ENCODE assay signal across 18 mouse cellular contexts in genomic region chr14:48942882-48943281, GRCm38 (mm10).
DNase-seq lines count a peak whose midpoint lies in the region; ATAC-seq and TF ChIP-seq lines count a peak whose summit lies in the region.
"Had no signal": no experiment of that assay in that cellular context is flagged by ENCODE, and none has a peak within 500 bp of the region (broad histone marks: within the 10 kb centered on the region; RNA-seq: fewer than 3 reads in every experiment).

No protein-coding gene starts in this region.

- TF ChIP-seq CTCF in forebrain, postnatal 0 days (IDR thresholded peaks at IDR 0.05; ENCODE audit: low read depth): no peak

- H3K9ac ChIP-seq in forebrain, embryonic 14.5 days (ENCODE audit: low read length): 0 out of 2 replicates have a peak overlapping the region, but pooled peaks have one; percentile 5
- H3K9ac ChIP-seq in forebrain, embryonic 15.5 days (replicated peaks): no peak overlapping the region
- no peak overlapping the region for H3K9ac ChIP-seq in lung, embryonic 16.5 days (ENCODE audit: low read length)
- no peak overlapping the region for H3K9ac ChIP-seq in forebrain, postnatal 0 days
- H3K9ac ChIP-seq in midbrain, embryonic 16.5 days (ENCODE audit: low read depth, low read length): peak overlapping the region; percentile 47; the same call in 1 of the 2 replicates
- H3K9ac ChIP-seq in heart, embryonic 11.5 days (ENCODE audit: low read depth, low read length): no peak overlapping the region
- H3K9ac ChIP-seq: heart, embryonic 13.5 days; limb, embryonic 13.5 days; liver, embryonic 14.5 days had no signal

- H3K27ac ChIP-seq in forebrain, embryonic 14.5 days (ENCODE audit: low read depth, low read length): no peak overlapping the region
- no peak overlapping the region; the same call in 1 of the 2 replicates for H3K27ac ChIP-seq in forebrain, embryonic 15.5 days (replicated peaks)
- H3K27ac ChIP-seq in lung, embryonic 16.5 days (ENCODE audit: low read length): no peak overlapping the region
- H3K27ac ChIP-seq in forebrain, postnatal 0 days (ENCODE audit: low read depth, low read length): no peak overlapping the region
- H3K27ac ChIP-seq in midbrain, embryonic 16.5 days (ENCODE audit: low read length): peak overlapping the region; percentile 30; the same call in 1 of the 2 replicates
- H3K27ac ChIP-seq in heart, embryonic 11.5 days (ENCODE audit: low read depth, low read length): no peak overlapping the region
- H3K27ac ChIP-seq: heart, embryonic 13.5 days; limb, embryonic 13.5 days; liver, embryonic 14.5 days had no signal

- no peaks in the 10 kb centered on the region for H3K9me3 ChIP-seq in forebrain, embryonic 14.5 days (replicated peaks; ENCODE audit: control insufficient read depth, low read length)
- H3K9me3 ChIP-seq in forebrain, embryonic 15.5 days: no peaks in the 10 kb centered on the region
- H3K9me3 ChIP-seq in lung, embryonic 16.5 days (ENCODE audit: control insufficient read depth, low read length): no peaks in the 10 kb centered on the region
- no peaks in the 10 kb centered on the region for H3K9me3 ChIP-seq in forebrain, postnatal 0 days (ENCODE audit: low read length)
- H3K9me3 ChIP-seq in midbrain, embryonic 16.5 days (replicated peaks; ENCODE audit: control insufficient read depth, low read length, poor library complexity, severe bottlenecking): no peaks in the 10 kb centered on the region
- H3K9me3 ChIP-seq in heart, embryonic 11.5 days (replicated peaks; ENCODE audit: control insufficient read depth, low read length): no peaks in the 10 kb centered on the region
- H3K9me3 ChIP-seq: heart, embryonic 13.5 days; limb, embryonic 13.5 days had no signal

- ATAC-seq in forebrain, embryonic 14.5 days: peak; percentile 57; the same call in 1 of the 2 replicates
- ATAC-seq in forebrain, embryonic 15.5 days (replicated peaks): no peak
- no peak for ATAC-seq in lung, embryonic 16.5 days (ENCODE audit: low read depth)
- ATAC-seq in forebrain, postnatal 0 days: peak; percentile 86
- peak; percentile 84 for ATAC-seq in midbrain, embryonic 16.5 days
- no peak for ATAC-seq in activated CD4-positive, CD25-positive, alpha-beta regulatory T cell, adult 4 months
- ATAC-seq in heart, embryonic 11.5 days (replicated peaks; ENCODE audit: insufficient number of reproducible peaks, low FRiP score, low TSS enrichment): no peak

- peak; percentile 46 for DNase-seq in forebrain, embryonic 14.5 days (ENCODE audit: low spot score)
- DNase-seq in lung, adult 18-20 months: no peak
- DNase-seq in forebrain, postnatal 0 days: no peak
- DNase-seq: adrenal gland, postnatal 14 days; cerebellum, adult 8-10 months; kidney, adult 18-20 months; kidney, postnatal 10 days; retina, postnatal 1 day; thymus, postnatal 4 days had no signal

- H3K4me2 ChIP-seq in forebrain, embryonic 14.5 days (ENCODE audit: low read length): peak overlapping the region; percentile 28; the same call in 1 of the 2 replicates
- H3K4me2 ChIP-seq in forebrain, embryonic 15.5 days (replicated peaks): no peak overlapping the region
- H3K4me2 ChIP-seq in lung, embryonic 16.5 days (ENCODE audit: low read depth, low read length): peak overlapping the region; percentile 39
- peak overlapping the region; percentile 31 for H3K4me2 ChIP-seq in forebrain, postnatal 0 days (ENCODE audit: low read depth)
- H3K4me2 ChIP-seq in midbrain, embryonic 16.5 days (ENCODE audit: low read length): peak overlapping the region; percentile 48
- no peak overlapping the region for H3K4me2 ChIP-seq in heart, embryonic 11.5 days
- H3K4me2 ChIP-seq: heart, embryonic 13.5 days; limb, embryonic 13.5 days had no signal

- 40% methylated on average over 10 of the region's 10 CpGs for WGBS in forebrain, embryonic 14.5 days
- WGBS in forebrain, embryonic 15.5 days: 33% methylated on average over 10 of the region's 10 CpGs
- WGBS in lung, embryonic 16.5 days: 34% methylated on average over 10 of the region's 10 CpGs
- 22% methylated on average over 10 of the region's 10 CpGs for WGBS in forebrain, postnatal 0 days
- 10% methylated on average over 10 of the region's 10 CpGs for WGBS in midbrain, embryonic 16.5 days
- WGBS in heart, embryonic 11.5 days (ENCODE audit: insufficient replicate concordance): 71% methylated on average over 10 of the region's 10 CpGs

- no peak overlapping the region for H3K4me3 ChIP-seq in forebrain, embryonic 14.5 days (ENCODE audit: low read depth, low read length)
- H3K4me3 ChIP-seq in forebrain, embryonic 15.5 days: no peak overlapping the region
- peak overlapping the region; percentile 16; the same call in 1 of the 2 replicates for H3K4me3 ChIP-seq in lung, embryonic 16.5 days (ENCODE audit: low read length)
- H3K4me3 ChIP-seq in forebrain, postnatal 0 days (ENCODE audit: low read depth, low read length): no peak overlapping the region
- H3K4me3 ChIP-seq in midbrain, embryonic 16.5 days (ENCODE audit: low read depth, low read length): no peak overlapping the region
- H3K4me3 ChIP-seq in heart, embryonic 11.5 days (ENCODE audit: low read depth, low read length): no peak overlapping the region
- H3K4me3 ChIP-seq: erythroblast, embryonic 14.5 days; heart, embryonic 13.5 days; limb, embryonic 13.5 days had no signal

- no peaks in the 10 kb centered on the region for H3K36me3 ChIP-seq in forebrain, embryonic 14.5 days (ENCODE audit: control insufficient read depth, insufficient read depth, low read length)
- no peaks in the 10 kb centered on the region for H3K36me3 ChIP-seq in forebrain, embryonic 15.5 days
- H3K36me3 ChIP-seq in lung, embryonic 16.5 days (ENCODE audit: control insufficient read depth, insufficient read depth, low read length): no peaks in the 10 kb centered on the region
- no peaks in the 10 kb centered on the region for H3K36me3 ChIP-seq in forebrain, postnatal 0 days (ENCODE audit: insufficient read depth)
- H3K36me3 ChIP-seq in midbrain, embryonic 16.5 days (ENCODE audit: control insufficient read depth, insufficient read depth, low read length): no peaks in the 10 kb centered on the region
- H3K36me3 ChIP-seq in heart, embryonic 11.5 days (ENCODE audit: control insufficient read depth, insufficient read depth, low read length): no peaks in the 10 kb centered on the region
- H3K36me3 ChIP-seq: heart, embryonic 13.5 days; limb, embryonic 13.5 days had no signal

- no peaks in the 10 kb centered on the region for H3K4me1 ChIP-seq in forebrain, embryonic 14.5 days (ENCODE audit: control insufficient read depth, insufficient read depth, low read length)
- H3K4me1 ChIP-seq in forebrain, embryonic 15.5 days: peaks cover 10% of the 10 kb centered on the region; the same call in 1 of the 2 replicates
- H3K4me1 ChIP-seq in lung, embryonic 16.5 days (replicated peaks; ENCODE audit: control insufficient read depth, insufficient read depth, low read length): no peaks in the 10 kb centered on the region
- 0 out of 2 replicates have a peak, but pooled peaks cover 3% of the 10 kb centered on the region for H3K4me1 ChIP-seq in forebrain, postnatal 0 days (ENCODE audit: insufficient read depth)
- H3K4me1 ChIP-seq in midbrain, embryonic 16.5 days (ENCODE audit: control insufficient read depth, insufficient read depth, low read length): peaks cover 13% of the 10 kb centered on the region
- H3K4me1 ChIP-seq in heart, embryonic 11.5 days (ENCODE audit: control insufficient read depth, insufficient read depth, low read length): no peaks in the 10 kb centered on the region
- H3K4me1 ChIP-seq: heart, embryonic 13.5 days; limb, embryonic 13.5 days had no signal

- H3K27me3 ChIP-seq in forebrain, embryonic 14.5 days (replicated peaks; ENCODE audit: control insufficient read depth, insufficient read depth, low read length): no peaks in the 10 kb centered on the region
- H3K27me3 ChIP-seq in forebrain, embryonic 15.5 days: no peaks in the 10 kb centered on the region
- no peaks in the 10 kb centered on the region for H3K27me3 ChIP-seq in lung, embryonic 16.5 days (ENCODE audit: control insufficient read depth, insufficient read depth, low read depth, low read length)
- H3K27me3 ChIP-seq in forebrain, postnatal 0 days (ENCODE audit: insufficient read depth, low read length): no peaks in the 10 kb centered on the region
- no peaks in the 10 kb centered on the region for H3K27me3 ChIP-seq in midbrain, embryonic 16.5 days (ENCODE audit: control insufficient read depth, insufficient read depth, low read depth, low read length)
- no peaks in the 10 kb centered on the region for H3K27me3 ChIP-seq in heart, embryonic 11.5 days (ENCODE audit: control insufficient read depth, insufficient read depth, low read length)
- H3K27me3 ChIP-seq: heart, embryonic 13.5 days; limb, embryonic 13.5 days had no signal

Comparison
In these comparisons a context has a peak if more than half of its experiments do, and no peak if none do; other contexts are left out.
1. ATAC-seq: peak in forebrain, embryonic 14.5 days (single experiment), forebrain, postnatal 0 days (single experiment) and midbrain, embryonic 16.5 days (single experiment); none in forebrain, embryonic 15.5 days (single experiment), lung, embryonic 16.5 days (single experiment), activated CD4-positive, CD25-positive, alpha-beta regulatory T cell, adult 4 months (single experiment) and heart, embryonic 11.5 days (single experiment).
2. H3K4me2 ChIP-seq: peak in forebrain, embryonic 14.5 days (single experiment), lung, embryonic 16.5 days (single experiment), forebrain, postnatal 0 days (single experiment) and midbrain, embryonic 16.5 days (single experiment); none in forebrain, embryonic 15.5 days (single experiment) and heart, embryonic 11.5 days (single experiment).
3. H3K9ac ChIP-seq: peak in forebrain, embryonic 14.5 days (single experiment) and midbrain, embryonic 16.5 days (single experiment); none in forebrain, embryonic 15.5 days (single experiment), lung, embryonic 16.5 days (single experiment), forebrain, postnatal 0 days (single experiment) and heart, embryonic 11.5 days (single experiment).